Mouse (Mus musculus): ENCODE results near the gene Rplp0. TPM values are rescaled to one million over a fixed set of nuclear protein-coding genes. Genes with fewer than 3 reads are reported as not detected.
A peak's percentile ranks its signal among the peaks of the same experiment; 100 is the strongest.

Gene Rplp0
- 975 and 2,538 TPM in 2 replicates for polyA plus RNA-seq (2012; ENCODE audit: insufficient read depth, low replicate concordance)

DNA sequence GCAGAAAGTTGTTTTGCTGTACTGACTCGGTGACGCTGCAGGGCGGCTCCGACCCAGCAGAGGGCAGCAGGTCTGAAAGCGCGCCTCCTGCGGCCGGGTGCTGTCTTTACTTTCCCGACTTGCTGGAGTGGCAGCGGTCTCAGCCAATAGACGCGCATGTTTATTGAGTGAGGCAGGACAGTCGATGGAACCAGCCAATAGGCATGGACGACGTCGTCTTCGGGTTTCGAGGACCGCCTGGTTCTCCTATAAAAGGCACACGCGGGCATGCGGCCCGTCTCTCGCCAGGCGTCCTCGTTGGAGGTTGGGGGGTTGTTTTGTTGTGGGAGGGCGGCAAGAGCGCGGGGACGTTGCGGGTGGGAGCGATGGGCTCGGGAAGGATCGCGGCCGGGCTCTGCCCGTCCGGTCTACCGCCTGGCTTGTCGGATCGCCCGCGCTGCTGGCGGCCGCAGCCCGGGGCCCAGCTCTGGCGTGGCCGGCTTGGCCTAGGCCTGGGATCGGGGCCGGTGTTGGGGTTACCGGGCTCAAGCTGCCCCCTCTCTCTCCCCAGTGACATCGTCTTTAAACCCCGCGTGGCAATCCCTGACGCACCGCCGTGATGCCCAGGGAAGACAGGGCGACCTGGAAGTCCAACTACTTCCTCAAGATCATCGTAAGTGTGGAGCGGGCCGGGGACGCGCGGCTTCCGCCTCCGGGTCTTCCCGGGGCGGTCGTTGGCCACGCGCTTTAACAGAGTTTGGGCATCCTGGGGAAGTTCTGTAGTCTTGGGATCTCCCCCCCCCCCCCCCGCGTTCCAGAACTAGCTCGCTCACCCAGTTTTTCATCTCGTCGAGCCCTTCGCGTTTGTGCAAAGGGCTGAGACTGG is at the start of gene Rplp0:
Gene Rplp0 (plus strand): TSS at position 231 of the 865 bp plus-strand sequence.
- Histone ChIP-seq H3K36me3 (replicated peaks; ENCODE audit: low read length) (peaks cover 46% of the 10 kb centered on the region), H3K4me3 (replicated peaks) (peak within 1 kb of the TSS; percentile 94), H3K27me3 (replicated peaks) (no peaks in the 10 kb centered on the region), H3K4me1 (peaks cover 60% of the 10 kb centered on the region), H3K9me3 (no peaks in the 10 kb centered on the region)
- TF ChIP-seq FLI1 (IDR thresholded peaks at IDR 0.05; ENCODE audit: low read length) (no peak), GATA1 (IDR thresholded peaks at IDR 0.05; ENCODE audit: borderline replicate concordance, low read length) (no peak)

DNA sequence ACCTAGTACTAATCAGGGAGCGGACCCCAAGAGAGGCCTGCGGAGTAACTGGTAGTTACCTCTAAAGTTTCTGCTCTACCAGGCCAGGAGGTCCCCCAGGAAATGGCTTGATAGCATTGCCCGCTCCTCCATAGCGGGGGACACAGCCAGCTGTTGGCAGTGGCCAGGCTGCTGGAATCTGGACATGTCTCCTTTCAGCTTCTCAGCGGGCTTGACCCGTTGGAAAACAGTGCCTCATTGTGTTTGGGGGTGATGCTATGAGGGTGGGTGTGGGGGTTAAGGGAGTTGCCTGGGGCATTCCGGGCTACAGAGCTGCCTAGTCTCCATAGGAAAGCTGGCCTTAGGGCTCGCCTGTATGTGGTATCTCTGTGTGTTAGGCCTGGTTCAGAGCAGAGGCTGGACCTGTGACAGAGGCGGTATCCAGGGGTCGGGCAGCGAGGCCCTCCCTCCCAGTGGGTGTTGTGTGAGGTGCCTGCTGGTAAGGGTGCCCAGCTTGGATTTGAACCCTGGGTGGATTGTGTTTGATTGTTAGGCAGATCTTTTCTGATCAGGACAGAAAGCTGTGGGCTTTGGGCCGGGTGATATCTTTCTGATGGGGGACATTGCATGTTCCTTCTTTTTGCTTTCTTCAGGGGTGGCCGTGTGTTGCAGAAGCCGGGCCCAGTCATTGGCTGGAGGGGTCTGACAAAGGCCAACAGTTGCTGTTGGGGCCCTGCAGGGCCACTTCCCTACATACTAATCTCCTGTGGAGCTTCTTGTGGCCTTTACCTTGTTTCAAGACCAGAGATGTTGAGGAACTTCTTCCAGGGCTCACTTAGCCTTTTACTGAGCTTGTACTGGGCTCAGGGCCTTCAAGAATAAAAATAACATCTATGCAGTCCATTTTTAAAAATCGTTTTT is 49.2 kb upstream of the Rplp0 start:
- Histone ChIP-seq H3K27me3 (replicated peaks) (no peaks in the 10 kb centered on the region), H3K36me3 (replicated peaks; ENCODE audit: low read length) (peaks cover 28% of the 10 kb centered on the region), H3K9me3 (no peaks in the 10 kb centered on the region), H3K4me3 (replicated peaks) (peak overlapping the region; percentile 99), H3K4me1 (peaks cover 80% of the 10 kb centered on the region)
- TF ChIP-seq FLI1 (IDR thresholded peaks at IDR 0.05; ENCODE audit: low read length) (no peak), GATA1 (IDR thresholded peaks at IDR 0.05; ENCODE audit: borderline replicate concordance, low read length) (no peak)

GRCm38 (mm10) chr5:115512375-115512774 is 46.9 kb upstream of the Rplp0 start:
- peaks cover 94% of the 10 kb centered on the region for H3K4me1 ChIP-seq
- no peaks in the 10 kb centered on the region for H3K27me3 ChIP-seq (replicated peaks)
- H3K4me3 ChIP-seq (replicated peaks), result no peak overlapping the region
- no peaks in the 10 kb centered on the region for H3K9me3 ChIP-seq
- TF ChIP-seq GATA1 (IDR thresholded peaks at IDR 0.05; ENCODE audit: borderline replicate concordance, low read length) (no peak), FLI1 (IDR thresholded peaks at IDR 0.05; ENCODE audit: low read length) (no peak)
- peaks cover 28% of the 10 kb centered on the region for H3K36me3 ChIP-seq (replicated peaks; ENCODE audit: low read length)

DNA sequence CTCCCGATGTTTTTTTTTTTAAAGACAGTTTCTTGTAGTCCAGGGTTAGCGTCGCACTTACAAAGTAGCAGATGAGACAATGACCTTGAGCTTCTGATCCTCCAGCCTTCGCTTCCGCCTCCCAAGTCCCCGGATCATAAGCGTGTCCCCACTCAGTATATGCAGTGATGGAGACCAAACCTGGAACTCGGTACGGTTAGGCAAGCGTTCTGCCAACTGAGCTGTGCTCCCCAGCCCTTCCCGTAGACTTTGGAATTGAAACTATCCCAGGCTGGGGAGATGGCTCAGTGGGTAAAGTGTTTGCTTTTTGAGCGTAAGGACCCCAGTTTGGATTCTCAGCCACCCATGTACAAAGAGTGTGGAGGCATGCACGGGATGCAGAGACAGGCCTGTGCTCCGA is 46.0 kb upstream of the Rplp0 start:
- peaks cover 33% of the 10 kb centered on the region for H3K36me3 ChIP-seq (replicated peaks; ENCODE audit: low read length)
- TF ChIP-seq FLI1 (IDR thresholded peaks at IDR 0.05; ENCODE audit: low read length) (no peak), GATA1 (IDR thresholded peaks at IDR 0.05; ENCODE audit: borderline replicate concordance, low read length) (no peak)
- no peaks in the 10 kb centered on the region for H3K9me3 ChIP-seq
- no peaks in the 10 kb centered on the region for H3K27me3 ChIP-seq (replicated peaks)
- H3K4me1 ChIP-seq, result peaks cover 89% of the 10 kb centered on the region
- H3K4me3 ChIP-seq (replicated peaks), result no peak overlapping the region

DNA sequence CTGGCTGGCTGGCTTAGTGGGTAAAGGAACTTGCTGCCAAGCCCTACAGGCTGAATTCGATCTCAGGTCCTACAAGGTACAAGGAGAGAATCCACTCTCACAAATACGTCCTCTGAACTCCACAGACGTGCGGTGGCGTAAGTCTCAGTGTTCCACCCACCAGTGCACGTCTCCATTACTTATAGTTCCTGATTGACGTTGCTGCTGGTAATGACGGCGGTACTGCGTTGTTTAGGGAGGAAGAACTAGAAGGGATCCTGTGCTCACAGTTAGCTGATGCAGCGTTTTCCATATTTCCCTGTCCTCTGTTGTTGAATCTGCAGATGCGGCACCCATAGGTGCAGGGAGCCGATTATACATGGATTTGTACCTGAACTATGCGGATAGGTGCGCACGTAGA is 45.5 kb upstream of the Rplp0 start:
- Histone ChIP-seq H3K9me3 (no peaks in the 10 kb centered on the region), H3K36me3 (replicated peaks; ENCODE audit: low read length) (peaks cover 33% of the 10 kb centered on the region), H3K4me1 (peaks cover 84% of the 10 kb centered on the region), H3K27me3 (replicated peaks) (no peaks in the 10 kb centered on the region), H3K4me3 (replicated peaks) (no peak overlapping the region)
- TF ChIP-seq FLI1 (IDR thresholded peaks at IDR 0.05; ENCODE audit: low read length) (no peak), GATA1 (IDR thresholded peaks at IDR 0.05; ENCODE audit: borderline replicate concordance, low read length) (no peak)

- peaks cover 83% of the 10 kb centered on the region for H3K4me1 ChIP-seq
Measured at GRCm38 (mm10) chr5:115514346-115514745, 44.9 kb upstream of the Rplp0 start.

DNA sequence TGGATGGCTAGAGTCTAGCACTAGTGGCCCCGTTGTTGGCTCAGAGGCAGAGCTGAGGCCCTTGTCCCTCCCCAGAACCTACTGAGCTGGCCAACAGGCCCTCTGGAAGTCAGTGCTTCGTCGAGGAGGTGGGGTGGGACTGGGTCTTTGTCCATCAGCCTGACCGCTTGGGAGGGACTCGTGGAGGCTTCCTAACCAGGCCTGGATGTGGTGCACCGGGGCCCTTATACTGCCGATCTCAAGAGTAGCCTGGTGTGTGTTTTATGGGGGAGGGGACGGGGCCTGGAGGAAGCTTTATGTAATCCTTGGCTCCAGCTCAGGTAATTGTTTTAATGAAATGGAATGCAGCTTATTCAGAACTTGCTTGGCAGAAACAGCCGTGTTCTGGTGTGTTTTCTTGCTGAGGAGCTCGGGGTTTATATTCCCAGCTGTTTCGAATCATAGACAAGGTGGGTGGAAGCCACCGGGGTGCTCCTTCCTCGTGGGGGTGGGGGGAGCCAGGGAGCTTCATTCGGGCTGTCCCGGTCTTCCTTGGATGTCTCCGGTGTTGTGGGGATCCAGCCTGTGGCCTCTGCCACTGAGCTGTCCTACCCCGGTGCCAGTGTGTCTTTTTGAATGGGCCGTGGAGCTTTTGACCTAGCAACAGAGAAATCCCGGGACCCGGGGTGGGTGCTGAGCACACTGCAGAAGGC is 44.2 kb upstream of the Rplp0 start:
- no peak for TF ChIP-seq GATA1 (IDR thresholded peaks at IDR 0.05; ENCODE audit: borderline replicate concordance, low read length)
- Histone ChIP-seq H3K4me1 (peaks cover 81% of the 10 kb centered on the region), H3K36me3 (replicated peaks; ENCODE audit: low read length) (peaks cover 39% of the 10 kb centered on the region), H3K4me3 (replicated peaks) (no peak overlapping the region), H3K27me3 (replicated peaks) (no peaks in the 10 kb centered on the region), H3K9me3 (no peaks in the 10 kb centered on the region)

More at GRCm38 (mm10) chr5:115514346-115514745, 44.9 kb upstream of the Rplp0 start:
- no peaks in the 10 kb centered on the region for H3K9me3 ChIP-seq
- peaks cover 38% of the 10 kb centered on the region for H3K36me3 ChIP-seq (replicated peaks; ENCODE audit: low read length)
- no peak overlapping the region for H3K4me3 ChIP-seq (replicated peaks)
- H3K27me3 ChIP-seq (replicated peaks), result no peaks in the 10 kb centered on the region
- TF ChIP-seq FLI1 (IDR thresholded peaks at IDR 0.05; ENCODE audit: low read length), result no peak
- TF ChIP-seq GATA1 (IDR thresholded peaks at IDR 0.05; ENCODE audit: borderline replicate concordance, low read length), result no peak

DNA sequence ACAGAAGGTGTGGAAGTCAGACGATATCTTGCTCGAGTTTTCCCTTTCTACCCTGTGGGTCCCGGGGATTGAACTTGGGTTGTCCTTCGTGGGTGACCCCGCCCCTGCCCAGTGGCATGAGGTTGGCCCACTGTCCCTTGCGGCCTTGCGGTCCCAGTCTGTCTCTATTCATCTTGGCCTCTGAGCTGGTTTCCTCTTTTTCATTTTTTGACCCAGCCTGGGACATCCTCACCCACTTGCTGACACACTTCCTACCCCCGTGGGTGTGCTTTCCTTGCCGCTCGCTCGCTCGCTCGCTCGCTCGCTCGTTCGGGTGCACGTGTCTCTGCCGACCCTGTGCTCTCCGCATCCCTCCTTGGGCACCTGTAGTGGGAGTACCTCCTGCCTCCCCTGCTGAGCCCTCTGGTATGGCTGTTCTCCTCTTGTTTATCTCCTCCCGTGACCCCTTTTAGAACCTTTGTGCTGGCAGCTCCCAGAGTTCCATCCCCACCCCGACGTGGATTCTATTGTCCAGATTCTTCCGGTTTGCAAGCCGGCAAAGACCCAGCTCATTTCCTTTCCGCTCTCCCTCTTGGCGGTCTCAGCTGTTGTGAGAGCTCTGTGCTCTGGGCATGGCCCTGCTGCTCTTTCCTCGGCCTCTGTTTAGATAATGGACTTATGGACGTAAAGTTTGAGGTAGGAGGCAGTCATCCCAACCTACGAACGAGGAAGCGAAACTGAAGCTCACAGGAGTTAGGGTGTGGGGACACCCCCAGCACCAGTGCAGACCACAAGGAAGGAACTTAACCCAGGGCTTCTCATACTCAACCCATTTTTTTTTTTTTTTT is 43.0 kb upstream of the Rplp0 start:
- H3K4me1 ChIP-seq, result peaks cover 82% of the 10 kb centered on the region
- peaks cover 39% of the 10 kb centered on the region for H3K36me3 ChIP-seq (replicated peaks; ENCODE audit: low read length)
- TF ChIP-seq GATA1 (IDR thresholded peaks at IDR 0.05; ENCODE audit: borderline replicate concordance, low read length) (no peak), FLI1 (IDR thresholded peaks at IDR 0.05; ENCODE audit: low read length) (no peak)
- H3K27me3 ChIP-seq (replicated peaks), result no peaks in the 10 kb centered on the region
- no peaks in the 10 kb centered on the region for H3K9me3 ChIP-seq
- peak overlapping the region; percentile 92 for H3K4me3 ChIP-seq (replicated peaks)

DNA sequence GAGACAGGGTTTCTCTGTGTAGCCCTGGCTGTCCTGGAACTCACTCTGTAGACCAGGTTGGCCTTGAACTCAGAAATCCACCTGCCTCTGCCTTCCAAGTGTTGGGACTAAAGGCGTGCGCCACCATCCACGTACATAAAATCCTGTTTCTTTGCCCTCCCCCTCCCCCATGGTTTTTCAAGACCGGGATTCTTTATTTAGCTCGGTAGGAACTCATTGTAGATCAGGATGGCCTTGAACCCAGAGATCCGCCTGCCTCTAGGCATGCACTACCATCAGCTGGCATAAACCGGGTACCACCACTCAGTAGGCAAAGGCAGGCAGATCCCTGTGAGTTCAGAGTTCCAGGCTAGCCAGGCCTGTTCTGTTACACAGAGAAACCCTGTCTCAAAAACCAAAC is 42.4 kb upstream of the Rplp0 start:
- no peak for TF ChIP-seq FLI1 (IDR thresholded peaks at IDR 0.05; ENCODE audit: low read length)
- no peak for TF ChIP-seq GATA1 (IDR thresholded peaks at IDR 0.05; ENCODE audit: borderline replicate concordance, low read length)
- Histone ChIP-seq H3K4me1 (peaks cover 83% of the 10 kb centered on the region), H3K9me3 (no peaks in the 10 kb centered on the region), H3K36me3 (replicated peaks; ENCODE audit: low read length) (peaks cover 34% of the 10 kb centered on the region), H3K27me3 (replicated peaks) (no peaks in the 10 kb centered on the region), H3K4me3 (replicated peaks) (peak overlapping the region; percentile 72)
